Comparison of ENCODE assay signal across 17 mouse cellular contexts in genomic region chr19:38639050-38639449, GRCm38 (mm10).
DNase-seq lines count a peak whose midpoint lies in the region; ATAC-seq and TF ChIP-seq lines count a peak whose summit lies in the region.
"Had no signal": no experiment of that assay in that cellular context is flagged by ENCODE, and none has a peak within 500 bp of the region (broad histone marks: within the 10 kb centered on the region; RNA-seq: fewer than 3 reads in every experiment).

No protein-coding gene starts in this region.

- 66% methylated on average over 3 of the region's 3 CpGs for WGBS in liver, adult 2 months
- 73% methylated on average over 3 of the region's 3 CpGs for WGBS in liver, embryonic 11.5 days
- 70% methylated on average over 3 of the region's 3 CpGs for WGBS in intestine, embryonic 15.5 days
- WGBS in intestine, embryonic 16.5 days, result 63% methylated on average over 3 of the region's 3 CpGs
- 35% methylated on average over 3 of the region's 3 CpGs for whole genome bisulfite sequencing in small intestine, adult 2 months

- H3K9ac ChIP-seq in liver, adult 2 months (ENCODE audit: low read depth, low read length), result no peak overlapping the region
- H3K9ac ChIP-seq in liver, embryonic 11.5 days (ENCODE audit: low read depth, low read length), result no peak overlapping the region
- no peak overlapping the region for H3K9ac ChIP-seq in intestine, embryonic 15.5 days
- no peak overlapping the region for H3K9ac ChIP-seq in intestine, embryonic 16.5 days (ENCODE audit: low read depth, low read length)
- H3K9ac ChIP-seq: embryonic facial prominence, embryonic 12.5 days; embryonic facial prominence, embryonic 15.5 days; forebrain, embryonic 15.5 days; heart, embryonic 12.5 days; heart, embryonic 15.5 days; hindbrain, embryonic 14.5 days had no signal

- H3K36me3 ChIP-seq in liver, adult 2 months (ENCODE audit: control insufficient read depth, insufficient read depth, low read length), result no peaks in the 10 kb centered on the region
- H3K36me3 ChIP-seq in liver, embryonic 11.5 days (ENCODE audit: control insufficient read depth, insufficient read depth, low read length), result no peaks in the 10 kb centered on the region
- H3K36me3 ChIP-seq in intestine, embryonic 15.5 days, result no peaks in the 10 kb centered on the region
- H3K36me3 ChIP-seq in intestine, embryonic 16.5 days (ENCODE audit: control insufficient read depth, insufficient read depth, low read length), result no peaks in the 10 kb centered on the region
- no peaks in the 10 kb centered on the region for H3K36me3 ChIP-seq in small intestine, adult 2 months (ENCODE audit: control insufficient read depth, insufficient read depth, low read length)
- H3K36me3 ChIP-seq: embryonic facial prominence, embryonic 12.5 days; embryonic facial prominence, embryonic 15.5 days; forebrain, embryonic 15.5 days; heart, embryonic 12.5 days; heart, embryonic 15.5 days; hindbrain, embryonic 10.5 days had no signal

- no peak for TF ChIP-seq POLR2A in liver, adult 2 months (IDR thresholded peaks at IDR 0.05; ENCODE audit: extremely low read depth, insufficient read depth, low read length)
- no peak for TF ChIP-seq POLR2A in small intestine, adult 2 months (IDR thresholded peaks at IDR 0.05; ENCODE audit: low read depth, low read length)

- no peak for TF ChIP-seq CTCF in liver, adult 2 months (IDR thresholded peaks at IDR 0.05; ENCODE audit: low read depth, low read length)
- no peak for TF ChIP-seq CTCF in small intestine, adult 2 months (IDR thresholded peaks at IDR 0.05; ENCODE audit: extremely low read depth, insufficient read length, insufficient replicate concordance, low read depth, low read length)

- peaks cover 11% of the 10 kb centered on the region for H3K4me1 ChIP-seq in liver, adult 2 months (ENCODE audit: control insufficient read depth, insufficient read depth, low read length)
- no peaks in the 10 kb centered on the region for H3K4me1 ChIP-seq in liver, embryonic 11.5 days (replicated peaks; ENCODE audit: control insufficient read depth, insufficient read depth, low read length)
- H3K4me1 ChIP-seq in intestine, embryonic 15.5 days (replicated peaks), result peaks cover 3% of the 10 kb centered on the region; the same call in 1 of the 2 replicates
- H3K4me1 ChIP-seq in intestine, embryonic 16.5 days (ENCODE audit: control insufficient read depth, insufficient read depth, low read length), result 0 out of 2 replicates have a peak, but pooled peaks cover 3% of the 10 kb centered on the region
- peaks cover 10% of the 10 kb centered on the region; the same call in 1 of the 2 replicates for H3K4me1 ChIP-seq in small intestine, adult 2 months (ENCODE audit: control insufficient read depth, insufficient read depth, insufficient read length, low read length)
- H3K4me1 ChIP-seq: embryonic facial prominence, embryonic 12.5 days; embryonic facial prominence, embryonic 15.5 days; forebrain, embryonic 15.5 days; heart, embryonic 12.5 days; hindbrain, embryonic 10.5 days had no signal

- peak; percentile 30 for DNase-seq in liver, adult 2 months (ENCODE audit: extremely low read depth, low read depth, low spot score)
- no peak for DNase-seq in liver, embryonic 11.5 days (ENCODE audit: low spot score)
- DNase-seq in spleen, postnatal 10 days (ENCODE audit: low spot score in 2 of 2), result no peak
- no peak for DNase-seq in right cerebral cortex, postnatal 4 days
- DNase-seq: cerebellum, adult 11 months had no signal

- no peaks in the 10 kb centered on the region for H3K79me2 ChIP-seq in liver, adult 2 months (ENCODE audit: control insufficient read depth, insufficient read depth, low read length)

- H3K4me3 ChIP-seq in liver, adult 2 months (ENCODE audit: insufficient read depth, low read depth, low read length), result no peak overlapping the region
- no peak overlapping the region for H3K4me3 ChIP-seq in liver, embryonic 11.5 days (ENCODE audit: low read depth, low read length)
- H3K4me3 ChIP-seq in intestine, embryonic 15.5 days (replicated peaks), result no peak overlapping the region
- H3K4me3 ChIP-seq in intestine, embryonic 16.5 days (ENCODE audit: low read length), result no peak overlapping the region
- H3K4me3 ChIP-seq in small intestine, adult 2 months (ENCODE audit: low read depth, low read length), result no peak overlapping the region
- H3K4me3 ChIP-seq: embryonic facial prominence, embryonic 12.5 days; embryonic facial prominence, embryonic 15.5 days; forebrain, embryonic 15.5 days; heart, embryonic 12.5 days; heart, embryonic 15.5 days; hindbrain, embryonic 10.5 days had no signal

- H3K27ac ChIP-seq in liver, adult 2 months (replicated peaks; ENCODE audit: insufficient read depth, low read depth, low read length), result no peak overlapping the region
- no peak overlapping the region for H3K27ac ChIP-seq in liver, embryonic 11.5 days (ENCODE audit: low read depth, low read length)
- H3K27ac ChIP-seq in intestine, embryonic 15.5 days, result no peak overlapping the region
- no peak overlapping the region for H3K27ac ChIP-seq in intestine, embryonic 16.5 days (ENCODE audit: low read length)
- peak overlapping the region; percentile 79 for H3K27ac ChIP-seq in small intestine, adult 2 months (ENCODE audit: insufficient read depth, low read depth, low read length)
- H3K27ac ChIP-seq: embryonic facial prominence, embryonic 12.5 days; embryonic facial prominence, embryonic 15.5 days; forebrain, embryonic 15.5 days; heart, embryonic 15.5 days; hindbrain, embryonic 10.5 days; hindbrain, embryonic 14.5 days; hindbrain, postnatal 0 days had no signal

- no peaks in the 10 kb centered on the region for H3K27me3 ChIP-seq in liver, adult 2 months (ENCODE audit: control insufficient read depth, insufficient read depth, low read length)
- H3K27me3 ChIP-seq in liver, embryonic 11.5 days (replicated peaks; ENCODE audit: control insufficient read depth, insufficient read depth, low read length), result no peaks in the 10 kb centered on the region
- no peaks in the 10 kb centered on the region for H3K27me3 ChIP-seq in intestine, embryonic 15.5 days (replicated peaks)
- no peaks in the 10 kb centered on the region for H3K27me3 ChIP-seq in intestine, embryonic 16.5 days (replicated peaks; ENCODE audit: control insufficient read depth, insufficient read depth, low read length)
- H3K27me3 ChIP-seq in small intestine, adult 2 months (ENCODE audit: control insufficient read depth, insufficient read depth, low read length), result no peaks in the 10 kb centered on the region
- H3K27me3 ChIP-seq: embryonic facial prominence, embryonic 12.5 days; embryonic facial prominence, embryonic 15.5 days; forebrain, embryonic 15.5 days; heart, embryonic 12.5 days; heart, embryonic 15.5 days had no signal

- H3K9me3 ChIP-seq in liver, embryonic 11.5 days (ENCODE audit: control insufficient read depth, low read length), result no peaks in the 10 kb centered on the region
- H3K9me3 ChIP-seq in intestine, embryonic 15.5 days, result no peaks in the 10 kb centered on the region
- H3K9me3 ChIP-seq in intestine, embryonic 16.5 days (ENCODE audit: control insufficient read depth, low read length), result no peaks in the 10 kb centered on the region
- H3K9me3 ChIP-seq: embryonic facial prominence, embryonic 12.5 days; embryonic facial prominence, embryonic 15.5 days; forebrain, embryonic 15.5 days; heart, embryonic 12.5 days; heart, embryonic 15.5 days; hindbrain, embryonic 10.5 days had no signal

- H3K4me2 ChIP-seq in liver, embryonic 11.5 days, result no peak overlapping the region
- no peak overlapping the region for H3K4me2 ChIP-seq in intestine, embryonic 15.5 days (replicated peaks)
- H3K4me2 ChIP-seq in intestine, embryonic 16.5 days (ENCODE audit: low read depth, low read length), result no peak overlapping the region
- H3K4me2 ChIP-seq: embryonic facial prominence, embryonic 12.5 days; embryonic facial prominence, embryonic 15.5 days; forebrain, embryonic 15.5 days; heart, embryonic 12.5 days; heart, embryonic 15.5 days; hindbrain, embryonic 14.5 days had no signal

- no peak for ATAC-seq in liver, embryonic 11.5 days (replicated peaks; ENCODE audit: low FRiP score)
- peak; percentile 49; the same call in 1 of the 2 replicates for ATAC-seq in intestine, embryonic 15.5 days
- ATAC-seq in intestine, embryonic 16.5 days, result peak; percentile 53; the same call in 1 of the 2 replicates
- ATAC-seq: CD4-positive, CD25-positive, alpha-beta regulatory T cell, adult 4 months; forebrain, embryonic 15.5 days had no signal
